Comparison of ENCODE assay signal across 27 mouse cellular contexts in the genomic region with DNA sequence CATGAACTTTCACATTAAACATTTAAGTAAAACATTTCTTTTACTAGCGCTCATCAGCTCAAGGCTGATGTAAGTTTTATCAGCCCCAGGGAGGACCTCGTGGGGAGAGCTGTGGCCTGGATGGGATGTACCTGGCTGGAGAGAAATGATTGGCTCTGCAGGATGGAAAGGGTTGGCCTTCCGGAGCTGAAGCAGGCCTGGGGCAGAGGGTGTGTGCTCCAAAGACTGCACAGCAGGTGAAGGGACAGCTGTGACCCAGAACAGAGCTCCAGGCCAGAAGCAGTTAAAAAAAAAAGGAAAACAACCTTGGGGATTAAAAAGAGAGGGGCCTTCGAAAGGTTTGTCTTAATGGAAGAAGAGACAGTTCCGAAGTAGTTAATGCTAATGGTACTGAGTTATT. TPM values are rescaled to one million over a fixed set of nuclear protein-coding genes. Genes with fewer than 3 reads are reported as not detected.
DNase-seq lines count a peak whose midpoint lies in the region; ATAC-seq and TF ChIP-seq lines count a peak whose summit lies in the region.
"Had no signal": no experiment of that assay in that cellular context is flagged by ENCODE, and none has a peak within 500 bp of the region (broad histone marks: within the 10 kb centered on the region; RNA-seq: fewer than 3 reads in every experiment).

No protein-coding gene starts in this region.

- H3K27ac ChIP-seq in heart, embryonic 11.5 days (ENCODE audit: low read depth, low read length), result no peak overlapping the region
- H3K27ac ChIP-seq in ES-E14 (ENCODE audit: insufficient read depth, low read depth, low read length, poor library complexity, severe bottlenecking), result no peak overlapping the region; the same call in 1 of the 2 replicates
- H3K27ac ChIP-seq in liver, embryonic 16.5 days (ENCODE audit: low read length), result no peak overlapping the region
- H3K27ac ChIP-seq: embryonic facial prominence, embryonic 13.5 days; gastrocnemius, adult 2 months; heart, adult 2 months; kidney, postnatal 0 days; left cerebral cortex, adult 2 months; neural tube, embryonic 12.5 days had no signal

- H3K9ac ChIP-seq in heart, embryonic 11.5 days (ENCODE audit: low read depth, low read length), result no peak overlapping the region
- no peak overlapping the region for H3K9ac ChIP-seq in ES-E14 (ENCODE audit: insufficient read depth, low read depth, low read length, poor library complexity, severe bottlenecking)
- H3K9ac ChIP-seq in liver, embryonic 16.5 days (ENCODE audit: low read depth, low read length), result no peak overlapping the region
- H3K9ac ChIP-seq: embryonic facial prominence, embryonic 13.5 days; neural tube, embryonic 12.5 days had no signal

- no peaks in the 10 kb centered on the region for H3K9me3 ChIP-seq in heart, embryonic 11.5 days (replicated peaks; ENCODE audit: control insufficient read depth, low read length)
- H3K9me3 ChIP-seq in E14TG2a.4 (ENCODE audit: low read length) (no peaks in the 10 kb centered on the region), ES-E14 (ENCODE audit: control insufficient read depth, insufficient read depth, low read depth, low read length) (no peaks in the 10 kb centered on the region)
- no peaks in the 10 kb centered on the region for H3K9me3 ChIP-seq in liver, embryonic 16.5 days (replicated peaks; ENCODE audit: control insufficient read depth, low read length)
- H3K9me3 ChIP-seq: embryonic facial prominence, embryonic 13.5 days; G1E; neural tube, embryonic 12.5 days had no signal

- no peaks in the 10 kb centered on the region for H3K36me3 ChIP-seq in heart, embryonic 11.5 days (ENCODE audit: control insufficient read depth, insufficient read depth, low read length)
- H3K36me3 ChIP-seq in E14TG2a.4 (ENCODE audit: insufficient read depth, low read length), result no peaks in the 10 kb centered on the region
- H3K36me3 ChIP-seq in ES-E14 (ENCODE audit: control insufficient read depth, insufficient read depth, low read length, poor library complexity, severe bottlenecking), result no peaks in the 10 kb centered on the region
- no peaks in the 10 kb centered on the region for H3K36me3 ChIP-seq in liver, embryonic 16.5 days (ENCODE audit: control insufficient read depth, insufficient read depth)
- H3K36me3 ChIP-seq: embryonic facial prominence, embryonic 13.5 days; G1E; neural tube, embryonic 12.5 days had no signal

- no peak overlapping the region for H3K4me3 ChIP-seq in heart, embryonic 11.5 days (ENCODE audit: low read depth, low read length)
- H3K4me3 ChIP-seq in E14TG2a.4 (replicated peaks; ENCODE audit: low read length) (0 out of 2 replicates have a peak overlapping the region, but pooled peaks have one; percentile 4), ES-E14 (ENCODE audit: insufficient read depth in 1 of 2, low read depth in 1 of 2, low read length in 2 of 2, poor library complexity in 1 of 2, severe bottlenecking in 1 of 2) (peak overlapping the region in 1 of 2 experiments; percentile 11; a peak in 1 of 4 replicates)
- H3K4me3 ChIP-seq in liver, embryonic 16.5 days (ENCODE audit: low read depth, low read length), result no peak overlapping the region
- H3K4me3 ChIP-seq: embryonic facial prominence, embryonic 13.5 days; gastrocnemius, adult 2 months; heart, adult 2 months; left cerebral cortex, adult 2 months; neural tube, embryonic 12.5 days had no signal

- peaks cover 2% of the 10 kb centered on the region; the same call in 1 of the 2 replicates for H3K4me1 ChIP-seq in heart, embryonic 11.5 days (ENCODE audit: control insufficient read depth, insufficient read depth, low read length)
- H3K4me1 ChIP-seq in E14TG2a.4 (replicated peaks; ENCODE audit: low read depth, low read length) (peaks cover 39% of the 10 kb centered on the region), ES-E14 (ENCODE audit: control insufficient read depth in 2 of 2, insufficient read depth in 2 of 2, low read length in 2 of 2, poor library complexity in 1 of 2) (peaks cover 0 to 11% of the 10 kb centered on the region in 2 experiments; a peak in 3 of 4 replicates)
- H3K4me1 ChIP-seq in liver, embryonic 16.5 days (ENCODE audit: control insufficient read depth, low read depth, low read length), result no peaks in the 10 kb centered on the region

- DNase-seq in heart, postnatal 14 days, result no peak
- peak; percentile 60 for DNase-seq in ES-E14 (ENCODE audit: low read depth, low spot score)
- DNase-seq in right cerebral cortex, adult 2 months (ENCODE audit: low spot score in 2 of 2), result no peak
- DNase-seq in thymus, postnatal 36 days, result no peak
- DNase-seq: adrenal gland, postnatal 14 days; cerebellum, adult 11 months; cerebellum, adult 9-10 months; cerebellum, postnatal 36 days; gastrocnemius, adult 2 months; gastrocnemius, postnatal 36 days; heart, adult 2 months; kidney, adult 8-10 months; lung, adult 2 months; lung, postnatal 10 days; right cerebral cortex, adult 18-20 months; thymus, adult 2 months had no signal

- in situ Hi-C loops in ES-E14 (cut with MboI; ENCODE audit: low sequenced_read_pairs in 2 of 2, unreplicated experiment in 2 of 2), result no loop called here

- 25% methylated on average over 5 of the region's 5 CpGs for WGBS in heart, embryonic 11.5 days (ENCODE audit: insufficient replicate concordance)
- 50% methylated on average over 5 of the region's 5 CpGs for WGBS in liver, embryonic 16.5 days (ENCODE audit: insufficient replicate concordance)

- H3K27me3 ChIP-seq in heart, embryonic 11.5 days (ENCODE audit: control insufficient read depth, insufficient read depth, low read length), result no peaks in the 10 kb centered on the region
- H3K27me3 ChIP-seq in E14TG2a.4 (ENCODE audit: insufficient read depth, low read length), result peaks cover 11% of the 10 kb centered on the region
- no peaks in the 10 kb centered on the region for H3K27me3 ChIP-seq in liver, embryonic 16.5 days (ENCODE audit: control insufficient read depth, insufficient read depth, low read depth, low read length)

- intact Hi-C loops in heart, postnatal 14 days (cut with DNase I), result loop anchor here (5.0 to 10.0 kb wide), 3 partner anchors 32 to 260 kb away; partner anchors contain the start of gene Chd1l

- ATAC-seq in heart, embryonic 11.5 days (replicated peaks; ENCODE audit: insufficient number of reproducible peaks, low FRiP score, low TSS enrichment), result no peak
- ATAC-seq in liver, embryonic 16.5 days (ENCODE audit: low read depth), result peak; percentile 51; the same call in 1 of the 2 replicates
- ATAC-seq: forebrain, embryonic 16.5 days; hindbrain, embryonic 16.5 days; midbrain, embryonic 16.5 days had no signal

- TF ChIP-seq CTCF in E14TG2a.4 (conservative IDR thresholded peaks at IDR 0.05; ENCODE audit: low read length), result no peak

- peak overlapping the region; percentile 12; the same call in 1 of the 2 replicates for H3K4me2 ChIP-seq in heart, embryonic 11.5 days
- no peak overlapping the region for H3K4me2 ChIP-seq in liver, embryonic 16.5 days (ENCODE audit: low read depth, low read length)
- H3K4me2 ChIP-seq: embryonic facial prominence, embryonic 13.5 days; neural tube, embryonic 12.5 days had no signal

TF ChIP-seq in ES-E14, 5 proteins besides CTCF, POLR2A, EP300 and RAD21:
- no peak for TF ChIP-seq ZC3H11A (IDR thresholded peaks at IDR 0.05; ENCODE audit: borderline replicate concordance, low read depth, low read length)
- 0 out of 2 replicates have a peak, but pooled peaks have one; percentile 17 for TF ChIP-seq ZNF384 (IDR thresholded peaks at IDR 0.05; ENCODE audit: low read depth, low read length)
TF ChIP-seq in ES-E14: peak in this region for 1.

RNA-seq across cellular contexts. Expression of gene Pde4dip, which starts 13.7 kb away (rescaled TPM):
- 69.8 and 76.7 TPM in 2 replicates for polyA plus RNA-seq in heart, embryonic 11.5 days (2014; fragmentation: Nextera tagmentation; extraction: Ambion mirVana)
- total RNA-seq in heart, postnatal 14 days (2021), result 1,000 to 10,000 TPM; 1,706 to 1,771 TPM
- 10.0 and 12.0 TPM in 2 replicates for total RNA-seq in ES-E14 (2012; rRNA removed)
- 10.4 and 14.2 TPM in 2 replicates for polyA plus RNA-seq in liver, embryonic 16.5 days (2015; fragmentation: Nextera tagmentation; extraction: Ambion mirVana)

RNA-seq across cellular contexts. Expression of gene Sec22b, which starts 26.2 kb away (rescaled TPM):
- 146 and 151 TPM in 2 replicates for polyA plus RNA-seq in heart, embryonic 11.5 days (2014; fragmentation: Nextera tagmentation; extraction: Ambion mirVana)
- 10 to 100 TPM; 36.9 to 41.6 TPM for total RNA-seq in heart, postnatal 14 days (2021)
- 29.1 and 44.4 TPM in 2 replicates for total RNA-seq in ES-E14 (2012; rRNA removed)
- polyA plus RNA-seq in liver, embryonic 16.5 days (2015; fragmentation: Nextera tagmentation; extraction: Ambion mirVana), result 54.8 and 56.0 TPM in 2 replicates

Comparison
In these comparisons a context has a peak if more than half of its experiments do, and no peak if none do; other contexts are left out.
1. RNA of gene Pde4dip, which starts 13.7 kb away (total RNA-seq): 1,706 to 1,771 TPM in heart, postnatal 14 days; 10.0 to 12.0 TPM in ES-E14; every median in the first group is over 100 times any median in the second.